Mouse (Mus musculus) CH12.LX (cell line): ENCODE results near the gene Gtf3c5. TPM values are rescaled to one million over a fixed set of nuclear protein-coding genes. Genes with fewer than 3 reads are reported as not detected.

Experiments
- DNase-seq: peaks from one replicate; pipeline ENCODE4 v3.0.0-alpha.2; 2013; ENCODE audit errors: extremely low read depth
- H3K27ac ChIP-seq: 2 replicates; pipeline ENCODE4 v1.5.1; 2012; ENCODE audit warnings: low read depth, mild to moderate bottlenecking, control low read depth, moderate library complexity; ENCODE audit not compliant: insufficient read depth
- H3K27me3 ChIP-seq: replicated peaks from 2 replicates; pipeline ENCODE3; 2012; ENCODE audit warnings: inconsistent platforms
- H3K36me3 ChIP-seq, 2 experiments: replicated peaks in 1 of 2; 2 replicates each; pipeline versions ENCODE3 to v1.6.1; 2012; ENCODE audit warnings: inconsistent platforms in 1 of 2, low read length in 1 of 2, mild to moderate bottlenecking in 1 of 2, mixed read lengths in 1 of 2, moderate library complexity in 1 of 2; ENCODE audit not compliant: control insufficient read depth in 1 of 2, insufficient read depth in 1 of 2
- H3K4me1 ChIP-seq, 2 experiments: 2 replicates each; pipeline ENCODE4 v1.6.1; 2012; ENCODE audit warnings: inconsistent platforms in 1 of 2, moderate library complexity in 1 of 2; ENCODE audit not compliant: insufficient read depth in 2 of 2, control insufficient read depth in 1 of 2
- H3K4me2 ChIP-seq: 2 replicates; pipeline ENCODE4 v1.6.1; 2012; ENCODE audit warnings: low read depth, mild to moderate bottlenecking, control low read depth; ENCODE audit not compliant: poor library complexity, insufficient read depth, severe bottlenecking
- H3K4me3 ChIP-seq, 3 experiments: fragments of 150-350 bp in 1 of 3; sonication (generic) in 1 of 3; replicated peaks in 1 of 3; 2 replicates each; pipeline versions ENCODE3 to v1.5.1; 2011 to 2012; ENCODE audit warnings: low read depth in 2 of 3, low read length in 2 of 3, mild to moderate bottlenecking in 2 of 3, moderate library complexity in 2 of 3, control low read depth in 1 of 3, improper control_type of control experiment in 1 of 3, inconsistent platforms in 1 of 3, mixed read lengths in 1 of 3; ENCODE audit not compliant: poor library complexity in 1 of 3
- H3K79me2 ChIP-seq: replicated peaks from 2 replicates; pipeline ENCODE4 v1.6.1; 2012; ENCODE audit warnings: mild to moderate bottlenecking, moderate library complexity; ENCODE audit not compliant: control insufficient read depth, poor library complexity, insufficient read depth, severe bottlenecking; ENCODE audit errors: extremely low read depth
- H3K9ac ChIP-seq: 2 replicates; pipeline ENCODE4 v1.6.1; 2012; ENCODE audit warnings: low read depth, mild to moderate bottlenecking, control low read depth, moderate library complexity; ENCODE audit not compliant: insufficient read depth
- H3K9me3 ChIP-seq: replicated peaks from 2 replicates; pipeline ENCODE3; 2012; ENCODE audit warnings: low read length, inconsistent platforms, mixed read lengths
- CHD1 ChIP-seq: IDR thresholded peaks from 2 replicates; pipeline ENCODE4 v1.6.1; 2012; ENCODE audit warnings: low read depth, low read length, improper control_type of control experiment, inconsistent platforms
- CHD2 ChIP-seq: IDR thresholded peaks from 2 replicates; pipeline ENCODE4 v1.6.1; 2011; ENCODE audit warnings: low read length, improper control_type of control experiment
- CTCF ChIP-seq, 2 experiments: IDR thresholded peaks in 1 of 2; conservative IDR thresholded peaks in 1 of 2; 2 replicates each; pipeline ENCODE4 v1.5.1; 2011 to 2012; ENCODE audit warnings: low read depth in 2 of 2, low read length in 2 of 2, improper control_type of control experiment in 1 of 2, inconsistent platforms in 1 of 2, mild to moderate bottlenecking in 1 of 2, moderate library complexity in 1 of 2
- ETS1 ChIP-seq: conservative IDR thresholded peaks from 2 replicates; pipeline ENCODE4 v1.6.1; 2012; ENCODE audit warnings: low read depth, mild to moderate bottlenecking, inconsistent platforms, low read length, improper control_type of control experiment, moderate library complexity
- JUN ChIP-seq: IDR thresholded peaks from 2 replicates; pipeline ENCODE4 v1.6.1; 2011; ENCODE audit warnings: low read depth, mild to moderate bottlenecking, low read length, improper control_type of control experiment, moderate library complexity; ENCODE audit not compliant: insufficient read depth
- MAZ ChIP-seq: IDR thresholded peaks from 2 replicates; pipeline ENCODE4 v1.6.1; 2012; ENCODE audit warnings: low read depth, mild to moderate bottlenecking, inconsistent platforms, low read length, improper control_type of control experiment, moderate library complexity
- NELFE ChIP-seq: IDR thresholded peaks from 2 replicates; pipeline ENCODE4 v1.6.1; 2011; ENCODE audit warnings: low read depth, low read length, improper control_type of control experiment
- SMC3 ChIP-seq: IDR thresholded peaks from 2 replicates; pipeline ENCODE4 v1.6.1; 2011; ENCODE audit warnings: low read depth, low read length, improper control_type of control experiment
- TBP ChIP-seq: conservative IDR thresholded peaks from 2 replicates; pipeline ENCODE4 v1.6.1; 2011; ENCODE audit warnings: low read depth, low read length, improper control_type of control experiment
- ZC3H11A ChIP-seq: IDR thresholded peaks from 2 replicates; pipeline ENCODE4 v1.6.1; 2012; ENCODE audit warnings: low read depth, mild to moderate bottlenecking, inconsistent platforms, low read length, improper control_type of control experiment
- dilution Hi-C: fragments of 300-500 bp; cut with MboI; formaldehyde crosslinking; loops from 2 replicates; pipeline ENCODE4 v1.14.3; 2020; ENCODE audit warnings: low sequenced_read_pairs; ENCODE audit not compliant: extremely low pct_unique_long_range_greater_than_20kb, extremely low pct_ligation_motif_present
- in situ Hi-C: fragments of 300-500 bp; cut with MboI; formaldehyde crosslinking; loops from 3 replicates; pipeline ENCODE4 v1.14.3; 2019; ENCODE audit warnings: low sequenced_read_pairs, low pct_ligation_motif_present, low pct_unique_long_range_greater_than_20kb, mixed read lengths
- polyA plus RNA-seq: library from polyadenylated mRNA; unstranded; fragments of >175 nt; gene quantifications from 2 replicates; pipeline ENCODE4 v1.2.1, GENCODE M21; 2012; ENCODE audit warnings: low read depth; ENCODE audit not compliant: insufficient read length
- total RNA-seq, 2 experiments: library from RNA; depleted of rRNA; stranded (reverse); fragments of 300-350 nt in 1 of 2; fragments of >200 nt in 1 of 2; gene quantifications; 2 replicates each; pipeline ENCODE4 v1.2.3; 2012 to 2014

Gene Gtf3c5
- total and polyA plus RNA-seq, 3 experiments = 8.6 to 27.4 (median 12.5) TPM

DNA sequence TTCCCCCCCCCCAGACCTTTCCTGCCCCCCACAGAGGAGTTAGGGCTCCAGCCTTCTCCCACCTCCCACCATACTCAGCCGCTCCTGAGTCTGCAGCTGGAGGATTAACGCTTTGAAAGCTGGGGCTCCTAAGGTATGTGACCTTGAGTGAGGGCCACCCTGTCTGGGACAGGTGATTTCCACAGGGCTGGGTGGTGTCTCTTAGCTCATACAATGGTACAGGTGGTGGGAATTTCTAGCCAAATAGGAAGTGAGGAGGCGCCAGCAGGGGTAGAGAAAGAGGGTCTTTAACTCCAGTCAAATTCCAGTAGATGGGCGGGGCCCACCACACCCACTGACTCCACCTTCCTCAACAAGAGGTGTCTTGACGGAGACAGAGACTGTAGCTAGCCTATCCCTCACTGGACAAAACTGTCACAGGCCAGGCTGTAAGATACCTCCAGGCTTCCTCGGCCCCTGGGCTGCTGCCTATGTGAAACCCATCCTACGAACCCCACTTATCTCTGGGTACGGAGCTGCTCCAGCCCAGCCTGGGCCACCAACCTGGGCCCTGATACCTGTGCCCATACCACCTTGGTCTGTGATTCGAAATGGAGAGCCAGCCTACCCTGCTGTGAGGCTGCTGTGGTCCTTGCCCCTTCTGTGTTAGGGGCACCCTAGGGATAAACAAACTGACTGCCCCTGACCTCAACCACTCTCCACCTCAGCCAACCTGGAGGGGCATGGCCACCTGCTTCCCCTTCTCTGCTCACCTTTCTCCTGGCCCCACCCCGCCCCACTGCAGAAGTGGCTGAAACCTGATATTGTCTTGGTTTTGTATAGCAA is 24.0 kb upstream of the Gtf3c5 start:
- Histone ChIP-seq H3K36me3 (no peaks in the 10 kb centered on the region), H3K4me1 (peaks cover 0 to 11% of the 10 kb centered on the region in 2 experiments; a peak in 3 of 4 replicates), H3K4me3 (no peak overlapping the region), H3K9me3 (no peaks in the 10 kb centered on the region), H3K27me3 (peaks cover 15% of the 10 kb centered on the region), H3K9ac (no peak overlapping the region), H3K27ac (no peak overlapping the region), H3K79me2 (no peaks in the 10 kb centered on the region), H3K4me2 (no peak overlapping the region)
- dilution Hi-C loops (no loop called here), in situ Hi-C loops (no loop called here)
- TF ChIP-seq SMC3 (no peak), NELFE (no peak), MAZ (no peak), TBP (no peak)
- DNase-seq = no peak

GRCm38 (mm10) chr2:28606601-28607340 is 23.2 kb upstream of the Gtf3c5 start:
- dilution Hi-C loops (no loop called here), in situ Hi-C loops (no loop called here)
- Histone ChIP-seq H3K9me3 (no peaks in the 10 kb centered on the region), H3K36me3 (no peaks in the 10 kb centered on the region), H3K4me2 (no peak overlapping the region), H3K79me2 (no peaks in the 10 kb centered on the region), H3K9ac (no peak overlapping the region), H3K27ac (no peak overlapping the region), H3K4me3 (no peak overlapping the region), H3K27me3 (peaks cover 15% of the 10 kb centered on the region), H3K4me1 (peaks cover 0 to 11% of the 10 kb centered on the region in 2 experiments; a peak in 3 of 4 replicates)
- no peak for TF ChIP-seq CHD1
- TF ChIP-seq ZC3H11A = no peak
- 0 out of 2 replicates have a peak, but pooled peaks have one; percentile 43 for TF ChIP-seq CHD2
- TF ChIP-seq ETS1 = no peak
- TF ChIP-seq CTCF (conservative IDR thresholded peaks at IDR 0.05 in 1 of 2, IDR thresholded peaks at IDR 0.05 in 1 of 2; ENCODE audit: low read depth in 2 of 2, low read length in 2 of 2) = peak; percentile 42 to 62
- TF ChIP-seq JUN = no peak
- DNase-seq = no peak
